Mouse (Mus musculus) gastrocnemius, adult 8-10 months (tissue): Measurements from ENCODE around the gene Gm20824. TPM values are rescaled to one million over a fixed set of nuclear protein-coding genes. Genes with fewer than 3 reads are reported as not detected.
"Not testable (repeated sequence)": the region's sequence is repeated elsewhere in the genome, so short reads cannot be mapped to it uniquely, and the experiment has no call there.

Experiments
- DNase-seq, 2 experiments: peaks; one replicate each; pipeline ENCODE4 v3.0.0; 2022; ENCODE audit warnings: low spot score in 2 of 2
- total RNA-seq, 4 experiments: library from RNA; stranded (reverse); gene quantifications; 2 replicates each; pipeline ENCODE4 v1.2.4; 2022

The Gm20824 gene
- not detected for total RNA-seq

- not testable (repeated sequence) for DNase-seq
Measured at GRCm38 (mm10) chrY:8257607-8258006, at the start of gene Gm20824. Gm20824 (plus strand) TSS chrY:8257907.

Other genes with a start within 250 kb of the Gm20824 start
- not detected for gene Gm20825, start 186.4 kb upstream of the Gm20824 start, total RNA-seq